Mouse (Mus musculus) cortical plate, adult 2 months (tissue): Measurements from ENCODE around the gene Eno2. TPM values are rescaled to one million over a fixed set of nuclear protein-coding genes. Genes with fewer than 3 reads are reported as not detected.

Experiments used
- H3K27ac ChIP-seq: fragments of 200-500 bp; 2 replicates; pipeline ENCODE4 v1.5.1; 2012; ENCODE audit warnings: low read length, control low read depth, inconsistent platforms; ENCODE audit not compliant: insufficient read depth
- H3K4me1 ChIP-seq: fragments of 200-500 bp; 2 replicates; pipeline ENCODE4 v1.6.1; 2011; ENCODE audit warnings: low read length; ENCODE audit not compliant: control insufficient read depth, insufficient read depth
- H3K4me3 ChIP-seq: fragments of 200-500 bp; 2 replicates; pipeline ENCODE4 v1.5.1; 2011; ENCODE audit warnings: mild to moderate bottlenecking, low read length, control low read depth; ENCODE audit not compliant: insufficient read depth
- CTCF ChIP-seq: fragments of 200-500 bp; IDR thresholded peaks from 2 replicates; pipeline ENCODE4 v1.5.1; 2011; ENCODE audit warnings: mild to moderate bottlenecking, control low read depth, low read length; ENCODE audit not compliant: insufficient read depth; ENCODE audit errors: extremely low read depth
- POLR2A ChIP-seq: fragments of 200-500 bp; IDR thresholded peaks from 2 replicates; pipeline ENCODE4 v1.6.1; 2011; ENCODE audit warnings: mild to moderate bottlenecking, low read length, control low read depth; ENCODE audit not compliant: insufficient read depth; ENCODE audit errors: extremely low read depth
- polyA plus RNA-seq: library from polyadenylated mRNA; depleted of rRNA; stranded (reverse); fragments of >200 nt; gene quantifications from 2 replicates; pipeline ENCODE4 v1.2.3, GENCODE M21; 2012

Gene Eno2
- polyA plus RNA-seq, 1 experiment = 741 TPM

GRCm38 (mm10) chr6:124767920-124768703, 1.4 kb downstream of the Eno2 start:
- peak overlapping the region; percentile 96 for H3K4me3 ChIP-seq
- H3K4me1 ChIP-seq = no peaks in the 10 kb centered on the region
- no peak for TF ChIP-seq CTCF
- TF ChIP-seq POLR2A = peak; percentile 74; the same call in 1 of the 2 replicates
- peak overlapping the region; percentile 73 for H3K27ac ChIP-seq

GRCm38 (mm10) chr6:124767536-124767919, 1.9 kb downstream of the Eno2 start:
- Histone ChIP-seq H3K27ac (no peak overlapping the region), H3K4me1 (no peaks in the 10 kb centered on the region), H3K4me3 (peak overlapping the region; percentile 96)
- TF ChIP-seq CTCF = no peak
- no peak for TF ChIP-seq POLR2A

GRCm38 (mm10) chr6:124765951-124766350, 3.5 kb downstream of the Eno2 start:
- TF ChIP-seq POLR2A (peak; percentile 15; the same call in 1 of the 2 replicates), CTCF (no peak)
- H3K4me1 ChIP-seq = no peaks in the 10 kb centered on the region
- no peak overlapping the region for H3K27ac ChIP-seq
- H3K4me3 ChIP-seq = no peak overlapping the region

- peak; percentile 68; the same call in 1 of the 2 replicates for TF ChIP-seq POLR2A
- peak; percentile 90 for TF ChIP-seq CTCF
- no peak overlapping the region for H3K4me3 ChIP-seq
- H3K4me1 ChIP-seq = peaks cover 4% of the 10 kb centered on the region
- peak overlapping the region; percentile 20; the same call in 1 of the 2 replicates for H3K27ac ChIP-seq
Observed at GRCm38 (mm10) chr6:124759259-124759658, 10.2 kb downstream of the Eno2 start.

- peak overlapping the region; percentile 20 for H3K27ac ChIP-seq
- TF ChIP-seq POLR2A (no peak), CTCF (no peak)
- no peak overlapping the region for H3K4me3 ChIP-seq
- peaks cover 4% of the 10 kb centered on the region for H3K4me1 ChIP-seq
Observed at GRCm38 (mm10) chr6:124758849-124759232, 10.6 kb downstream of the Eno2 start.

GRCm38 (mm10) chr6:124757909-124758848, 11.3 kb downstream of the Eno2 start:
- peak overlapping the region; percentile 85; the same call in 1 of the 2 replicates for H3K4me3 ChIP-seq
- TF ChIP-seq POLR2A (peak; percentile 24; the same call in 1 of the 2 replicates), CTCF (no peak)
- H3K27ac ChIP-seq = peak overlapping the region; percentile 76
- peaks cover 6% of the 10 kb centered on the region for H3K4me1 ChIP-seq

GRCm38 (mm10) chr6:124757351-124757880, 12.1 kb downstream of the Eno2 start:
- TF ChIP-seq CTCF (no peak), POLR2A (no peak)
- Histone ChIP-seq H3K4me1 (peaks cover 6% of the 10 kb centered on the region), H3K4me3 (peak overlapping the region; percentile 85), H3K27ac (peak overlapping the region; percentile 76)

GRCm38 (mm10) chr6:124756652-124757350, 12.7 kb downstream of the Eno2 start:
- Histone ChIP-seq H3K4me1 (peaks cover 6% of the 10 kb centered on the region), H3K4me3 (peak overlapping the region; percentile 85), H3K27ac (peak overlapping the region; percentile 75)
- TF ChIP-seq CTCF (no peak), POLR2A (0 out of 2 replicates have a peak, but pooled peaks have one; percentile 16)

GRCm38 (mm10) chr6:124755831-124756595, 13.5 kb downstream of the Eno2 start, which contains the start of the genes Gm45234 and Atn1:
Gene Gm45234, minus strand, starts transcription at chr6:124756021.
Gene Atn1, minus strand, starts transcription at chr6:124756524.
- Histone ChIP-seq H3K27ac (peak within 1 kb of the TSS; percentile 75), H3K4me1 (peaks cover 6% of the 10 kb centered on the region), H3K4me3 (peak within 1 kb of the TSS; percentile 85)
- TF ChIP-seq CTCF (no peak), POLR2A (no peak)
